Mouse (Mus musculus) megakaryocyte, adult 5-6 weeks (primary cell): ENCODE results near the gene Natd1. TPM values are rescaled to one million over a fixed set of nuclear protein-coding genes. Genes with fewer than 3 reads are reported as not detected.

Experiments used
- ATAC-seq: 2 replicates; pipeline ENCODE4 v1.8.0; 2016; ENCODE audit warnings: mild to moderate bottlenecking, inconsistent platforms; ENCODE audit not compliant: poor library complexity, severe bottlenecking
- total RNA-seq, 2 experiments: library from RNA; stranded (forward) in 1 of 2; stranded (reverse) in 1 of 2; fragments of 153-499, 151-499 nt in 1 of 2; fragments of 221-1000, 200-1000 nt in 1 of 2; gene quantifications; 2 replicates each; pipeline versions ENCODE4 v1.2.3 to v1.2.4; 2015 to 2017

The Natd1 gene
- total RNA-seq, 2 experiments from 2014 or later = 2.7 to 5.8 TPM

GRCm38 (mm10) chr11:60932503-60933020, 18.0 kb upstream of the Natd1 start:
- no peak for ATAC-seq

- ATAC-seq = peak; percentile 75
Observed at GRCm38 (mm10) chr11:60931869-60932481, 17.4 kb upstream of the Natd1 start, which contains the start of gene Map2k3. TSS of gene Map2k3 (plus strand) at chr11:60932033.

DNA sequence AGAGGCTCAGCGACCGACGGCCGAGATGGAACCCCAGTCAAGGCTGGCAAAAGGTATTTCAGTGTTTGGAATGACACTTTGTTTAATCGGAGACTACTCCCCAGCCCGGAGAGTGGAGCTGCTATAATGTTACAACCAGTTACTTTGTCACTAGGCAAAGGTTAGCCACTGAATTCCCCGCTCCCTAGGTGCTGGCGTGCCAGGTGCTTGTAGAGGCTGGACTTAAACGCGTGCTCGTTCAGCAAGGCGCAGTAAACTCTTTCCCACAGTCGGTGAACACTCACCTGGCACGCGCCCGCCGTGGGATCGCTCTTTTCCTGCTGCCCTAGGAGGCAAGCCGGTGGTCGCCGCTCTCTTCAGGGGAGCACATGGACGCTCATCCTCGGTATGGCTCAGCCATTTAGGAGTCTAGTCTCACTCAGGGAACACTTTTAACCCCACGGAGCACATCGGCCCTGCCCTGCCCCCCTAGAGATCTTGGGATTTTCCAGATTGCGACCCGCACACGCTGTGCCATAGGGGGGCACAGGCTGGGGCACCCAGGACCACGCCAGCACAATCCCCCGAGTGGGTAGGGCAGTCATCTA, 16.8 kb upstream of the Natd1 start:
- ATAC-seq = no peak

GRCm38 (mm10) chr11:60930724-60931281, 16.3 kb upstream of the Natd1 start:
- ATAC-seq = no peak

GRCm38 (mm10) chr11:60927264-60927663, 12.7 kb upstream of the Natd1 start:
- peak; percentile 70 for ATAC-seq

DNA sequence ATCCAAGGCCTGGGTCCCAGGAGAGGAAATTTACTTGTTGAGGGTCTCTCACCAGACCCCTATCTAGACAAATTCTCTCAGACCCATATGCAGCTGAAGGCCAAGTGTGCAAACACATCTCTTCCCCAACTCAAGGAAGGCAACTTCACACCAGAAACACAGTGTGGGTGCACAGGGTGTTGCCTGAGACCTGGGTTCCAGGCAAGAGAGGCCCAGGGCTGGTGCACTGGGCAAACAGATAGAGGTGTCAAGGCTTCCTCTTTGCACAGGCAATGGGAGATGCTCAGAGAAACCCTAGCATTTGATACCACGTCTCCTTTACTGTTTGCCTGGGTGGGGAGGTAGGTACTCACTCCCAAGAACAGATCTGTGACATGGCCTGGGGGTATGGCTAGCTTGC, 10.4 kb upstream of the Natd1 start:
- ATAC-seq = no peak

GRCm38 (mm10) chr11:60924498-60924897, 9.9 kb upstream of the Natd1 start:
- no peak for ATAC-seq

DNA sequence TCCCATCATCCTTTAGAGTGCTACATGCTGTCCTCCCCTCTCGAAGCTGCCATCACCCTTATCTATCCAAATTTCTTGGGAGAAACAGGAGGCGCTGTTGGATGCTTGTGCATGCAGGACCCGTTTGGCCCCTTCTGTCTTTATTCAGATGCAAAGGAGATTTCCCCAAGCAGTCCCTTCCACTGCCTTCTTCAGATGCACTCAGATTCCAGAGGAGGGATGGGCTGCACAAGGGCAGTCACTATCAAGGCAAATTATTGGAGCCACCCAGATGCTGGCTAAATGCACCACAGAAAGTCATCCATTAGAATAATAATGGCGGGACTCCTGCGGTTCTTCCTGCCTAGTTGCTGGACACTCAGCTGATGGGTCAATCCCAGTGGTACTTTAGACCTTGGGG, 8.4 kb upstream of the Natd1 start:
- no peak for ATAC-seq

- no peak for ATAC-seq
Observed at GRCm38 (mm10) chr11:60922195-60922594, 7.6 kb upstream of the Natd1 start.

- ATAC-seq = no peak
Observed at GRCm38 (mm10) chr11:60920021-60920420, 5.5 kb upstream of the Natd1 start.

DNA sequence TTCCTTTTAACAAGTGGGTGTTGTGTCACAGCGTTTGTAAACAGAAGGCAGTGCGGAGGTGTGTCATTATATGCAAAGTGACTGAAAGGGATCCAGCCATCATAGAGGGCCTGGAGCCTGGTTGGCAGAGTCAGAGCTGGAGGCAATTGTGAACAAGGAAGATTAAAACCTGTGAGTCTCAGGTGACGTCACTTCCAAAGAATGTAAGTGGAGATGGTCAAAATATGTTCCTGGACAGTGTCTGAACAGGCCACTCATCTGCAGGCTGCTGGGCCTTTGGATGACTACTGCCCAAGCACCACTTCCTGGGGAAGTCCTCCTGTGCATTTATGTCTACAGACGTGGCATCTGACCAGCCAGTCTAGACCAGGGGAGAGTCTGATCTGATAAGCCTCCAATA, 651 bp upstream of the Natd1 start:
- no peak for ATAC-seq

DNA sequence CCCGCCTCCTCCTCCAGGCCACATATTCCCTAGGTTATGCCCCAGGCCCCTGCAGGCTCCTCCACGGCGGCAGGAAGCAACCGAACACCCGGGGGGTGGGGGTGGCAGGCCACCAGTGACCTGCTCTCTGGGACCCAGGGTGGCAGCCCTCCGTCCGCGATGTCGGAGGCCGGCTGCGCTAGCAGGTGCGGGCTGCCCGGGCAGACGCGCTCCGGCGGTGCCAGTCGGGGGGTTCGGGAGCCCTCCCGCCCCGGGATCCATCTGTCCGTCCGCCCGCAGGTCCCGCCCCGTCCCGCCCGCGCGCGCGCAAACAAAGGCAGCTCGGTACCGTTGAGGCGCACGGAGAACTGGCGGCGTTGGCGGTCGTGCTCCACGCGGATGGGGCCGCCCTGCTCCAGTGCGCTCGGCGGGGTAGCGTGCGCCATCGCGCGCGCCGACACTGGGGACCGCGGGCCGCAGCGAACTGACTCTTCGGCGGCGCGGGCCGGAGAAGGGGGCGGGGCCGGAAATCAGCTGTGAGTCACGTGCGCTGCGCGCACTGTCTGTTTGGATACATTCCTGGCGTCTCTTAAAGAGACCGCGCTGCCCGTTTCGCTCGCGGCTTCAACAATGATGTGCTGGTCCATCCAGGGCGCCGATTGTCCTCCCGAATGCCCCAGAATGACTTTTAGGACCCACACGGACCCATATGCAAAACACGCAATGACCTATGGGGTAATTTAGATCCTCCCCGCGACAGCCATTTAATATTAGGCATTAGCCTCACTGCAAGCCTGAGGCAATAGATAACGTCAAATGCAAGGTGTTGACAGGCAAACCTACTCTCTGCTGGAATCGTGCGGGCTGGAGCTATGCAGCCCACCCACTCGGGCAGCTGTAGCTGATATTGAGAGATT, 1.0 kb downstream of the Natd1 start:
- peak; percentile 96 for ATAC-seq

GRCm38 (mm10) chr11:60912525-60912973, 2.0 kb downstream of the Natd1 start:
- no peak for ATAC-seq

DNA sequence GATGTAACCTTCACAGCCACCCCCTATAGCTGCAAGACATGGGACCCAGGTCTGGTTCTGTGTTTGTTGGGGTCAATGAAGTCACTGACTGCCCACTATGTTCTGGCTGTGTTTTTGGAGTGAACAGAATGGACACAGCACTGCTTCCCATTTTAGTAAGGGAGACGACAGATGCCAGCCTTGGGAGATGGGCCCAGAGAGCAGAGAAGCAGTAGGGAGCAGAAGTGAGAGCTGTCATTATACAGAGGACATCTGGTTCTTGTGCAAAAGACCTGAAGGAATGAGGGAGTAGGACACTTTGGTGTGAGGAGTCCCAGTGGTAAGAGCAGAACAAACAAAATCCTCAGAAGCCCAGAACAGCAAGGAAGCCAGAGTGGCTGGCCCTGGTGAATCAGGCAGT, 4.9 kb downstream of the Natd1 start:
- ATAC-seq = no peak

- no peak for ATAC-seq
Observed at GRCm38 (mm10) chr11:60908073-60908472, 6.5 kb downstream of the Natd1 start.

DNA sequence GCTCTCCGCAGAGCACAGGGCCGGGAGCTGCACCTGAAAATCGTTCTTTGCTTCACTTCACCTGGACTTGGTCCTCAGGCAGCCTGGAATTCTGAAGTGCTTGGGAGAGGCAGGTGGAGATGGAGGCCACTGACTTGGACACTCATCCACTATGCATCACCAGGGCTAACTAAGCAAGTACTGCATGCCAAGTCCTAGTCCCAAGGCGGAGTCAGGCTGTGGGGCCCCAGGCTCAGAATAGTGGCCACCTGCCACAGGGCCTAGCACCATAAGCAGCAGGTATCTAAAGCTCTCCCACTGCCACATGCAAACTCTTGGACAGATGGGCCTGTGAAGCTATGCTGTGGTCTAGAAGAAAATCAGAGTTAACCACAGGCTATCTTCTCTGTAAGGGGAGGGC, 8.1 kb downstream of the Natd1 start:
- ATAC-seq = no peak

DNA sequence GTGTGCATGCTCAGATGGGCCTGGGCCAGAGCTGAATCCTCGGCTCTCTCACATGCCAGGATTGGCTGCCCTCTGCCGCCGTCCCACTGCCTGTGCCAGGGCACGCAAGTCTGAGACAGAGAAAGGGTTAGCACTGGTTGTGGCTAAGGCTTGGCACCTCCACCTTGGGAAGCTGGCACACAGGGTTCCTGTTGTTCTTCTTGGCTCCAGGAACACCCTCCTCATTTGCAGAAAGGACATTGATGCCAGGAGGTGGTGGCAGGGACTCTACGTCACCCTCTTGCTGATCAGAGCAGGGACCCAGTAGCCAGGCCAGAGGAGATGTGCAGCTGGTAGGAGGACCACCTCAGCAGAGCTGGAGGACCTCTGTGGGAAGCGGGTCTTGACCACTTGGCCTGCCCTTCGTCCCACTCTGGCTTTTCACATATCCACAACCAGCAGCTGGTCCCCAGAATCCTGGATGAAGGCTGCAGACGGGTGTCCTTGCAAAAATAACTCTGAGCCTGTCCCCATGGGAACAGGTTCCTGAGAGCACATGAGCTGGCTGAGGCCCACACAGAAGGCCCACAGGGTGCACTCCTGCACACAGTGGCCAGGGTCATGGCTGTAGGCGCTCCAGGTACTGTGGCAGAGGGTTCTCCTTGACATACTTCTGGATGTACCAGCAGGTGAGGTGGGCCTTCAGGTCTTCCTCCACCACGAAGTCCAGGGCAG, 9.0 kb downstream of the Natd1 start:
- no peak for ATAC-seq

- no peak for ATAC-seq
Observed at GRCm38 (mm10) chr11:60903661-60904061, 10.9 kb downstream of the Natd1 start.

- ATAC-seq = no peak
Observed at GRCm38 (mm10) chr11:60902486-60902885, 12.1 kb downstream of the Natd1 start.

DNA sequence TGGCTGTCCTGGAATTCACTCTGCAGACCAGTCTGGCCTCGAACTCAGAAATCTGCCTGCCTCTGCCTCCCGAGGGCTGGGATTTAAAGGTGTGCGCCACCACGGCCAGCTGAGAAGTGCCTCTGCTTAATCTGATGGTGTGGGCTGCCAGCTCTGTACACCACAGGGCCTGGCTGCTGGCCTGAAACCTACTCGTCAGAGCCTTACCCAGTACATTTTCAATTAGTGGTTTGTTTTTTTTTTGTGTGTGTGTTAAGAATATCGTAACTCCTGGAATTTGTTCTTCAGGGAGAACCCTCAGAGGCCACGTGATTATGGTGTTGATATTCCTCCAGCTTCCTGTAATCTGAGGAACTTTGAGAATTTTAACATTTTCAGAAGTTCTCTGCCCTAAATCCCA, 12.5 kb downstream of the Natd1 start:
- no peak for ATAC-seq

- ATAC-seq = no peak
Observed at GRCm38 (mm10) chr11:60895915-60896314, 18.6 kb downstream of the Natd1 start.
